Mouse (Mus musculus): ENCODE data around the gene Oat. TPM values are rescaled to one million over a fixed set of nuclear protein-coding genes. Genes with fewer than 3 reads are reported as not detected.
A peak's percentile ranks its signal among the peaks of the same experiment; 100 is the strongest.

The Oat gene
- total RNA-seq, 2 experiments from 2014 or later, result 91.2 to 95.6 TPM

GRCm38 (mm10) chr7:132604720-132605119, 28.5 kb upstream of the Oat start:
- Histone ChIP-seq H3K27ac (no peak overlapping the region), H3K4me3 (no peak overlapping the region)
- TF ChIP-seq CTCF (conservative IDR thresholded peaks at IDR 0.05), result no peak
- DNase-seq (ENCODE audit: low spot score in 2 of 2), result no peak

DNA sequence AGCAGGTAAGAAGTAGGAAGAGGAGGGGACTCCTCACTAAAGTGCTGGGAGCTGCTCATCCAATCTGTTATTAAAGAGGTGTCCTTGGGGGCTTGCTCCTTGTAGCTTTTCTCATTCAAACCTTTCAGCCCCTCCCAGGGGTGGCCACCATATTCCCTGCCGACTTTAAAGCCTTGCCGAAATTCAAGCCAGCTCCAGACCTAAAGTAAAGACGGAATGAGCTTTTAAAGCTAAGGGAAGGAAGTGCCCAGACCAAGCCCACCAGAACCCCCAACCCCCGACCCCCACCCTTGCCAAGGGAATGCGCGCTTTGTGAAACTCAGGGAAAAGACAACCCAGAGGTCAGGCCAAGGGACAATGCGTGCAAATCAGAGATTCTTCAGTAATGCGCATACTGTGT, 24.7 kb upstream of the Oat start:
- no peak for DNase-seq (ENCODE audit: low spot score in 2 of 2)
- Histone ChIP-seq H3K27ac (no peak overlapping the region), H3K4me3 (no peak overlapping the region)
- no peak for TF ChIP-seq CTCF (conservative IDR thresholded peaks at IDR 0.05)

DNA sequence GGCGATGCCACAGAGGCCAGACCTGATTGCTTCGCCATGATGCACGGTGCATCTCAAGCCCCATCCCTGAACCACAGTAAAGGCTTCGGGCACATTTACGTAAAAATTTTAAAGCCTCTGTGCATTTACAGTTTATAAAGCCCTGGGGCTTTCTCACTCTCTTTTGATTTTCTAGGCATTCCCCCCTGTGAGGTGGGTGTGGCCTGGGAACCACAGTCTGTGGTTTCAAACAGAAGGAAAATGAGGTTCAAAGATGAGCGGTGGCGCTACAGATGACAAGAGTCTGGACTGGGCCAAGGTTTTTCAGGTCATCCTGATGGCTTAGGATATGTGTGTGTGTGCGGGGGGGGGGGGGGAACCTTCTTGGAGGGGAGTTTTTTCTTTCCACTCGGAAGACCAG, 23.8 kb upstream of the Oat start:
- no peak for TF ChIP-seq CTCF (conservative IDR thresholded peaks at IDR 0.05)
- no peak overlapping the region for H3K27ac ChIP-seq
- H3K4me3 ChIP-seq, result peak overlapping the region; percentile 33; the same call in 1 of the 2 replicates
- no peak for DNase-seq (ENCODE audit: low spot score in 2 of 2)

DNA sequence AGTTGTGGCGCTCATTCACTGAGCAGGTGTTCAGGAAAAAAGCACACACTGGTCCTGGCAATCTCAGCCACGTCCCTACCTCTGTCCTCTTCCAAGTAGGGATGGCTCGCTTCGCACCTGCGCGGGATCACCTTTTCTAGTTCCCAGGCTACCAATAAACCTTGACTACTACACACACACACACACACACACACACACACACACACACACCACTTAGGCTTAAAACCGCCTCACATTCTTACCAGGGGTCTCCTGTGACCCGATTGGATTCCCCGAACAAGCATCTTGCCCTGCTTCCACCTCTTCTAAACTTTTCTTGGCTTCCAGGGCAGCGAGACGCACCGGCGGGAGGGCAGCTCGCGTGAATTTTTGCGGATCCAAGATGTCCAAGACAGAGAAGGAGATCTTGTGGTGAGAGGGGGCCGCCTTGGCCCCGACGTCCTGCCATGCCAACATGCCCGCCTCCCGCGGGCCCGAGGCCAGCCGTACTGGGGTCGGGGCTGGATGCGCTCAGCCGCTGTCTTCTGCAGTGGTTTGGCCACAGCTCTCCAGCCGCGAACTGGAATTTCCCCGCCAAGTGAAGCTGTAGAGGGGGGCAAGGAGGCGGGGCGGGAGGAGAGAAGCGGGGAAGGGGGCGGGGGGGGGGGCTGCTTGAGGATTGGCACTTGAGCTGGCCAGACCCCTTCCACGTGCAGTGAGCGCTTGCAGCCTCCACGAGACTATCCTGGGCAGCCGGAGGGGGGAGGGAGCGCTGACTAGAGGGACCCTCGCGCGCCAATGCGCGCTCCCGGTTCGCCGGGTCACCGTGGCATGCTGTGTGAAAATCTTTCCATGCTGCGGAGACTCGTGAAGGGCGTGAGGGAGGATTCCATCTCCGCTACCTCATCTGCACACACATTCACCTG, 23.1 kb upstream of the Oat start, which contains the start of gene Nkx1-2:
Gene Nkx1-2, minus strand, starts transcription at position 567 of the 905 bp plus-strand sequence.
- Histone ChIP-seq H3K27ac (no peak within 1 kb of the TSS), H3K4me3 (peak within 1 kb of the TSS; percentile 33; the same call in 1 of the 2 replicates)
- TF ChIP-seq CTCF (conservative IDR thresholded peaks at IDR 0.05), result no peak
- DNase-seq (ENCODE audit: low spot score in 2 of 2), result no peak

GRCm38 (mm10) chr7:132597251-132598041, 21.2 kb upstream of the Oat start:
- no peak for DNase-seq (ENCODE audit: low spot score in 2 of 2)
- no peak overlapping the region for H3K27ac ChIP-seq
- peak overlapping the region; percentile 47 for H3K4me3 ChIP-seq
- no peak for TF ChIP-seq CTCF (conservative IDR thresholded peaks at IDR 0.05)

GRCm38 (mm10) chr7:132596557-132597250, 20.5 kb upstream of the Oat start:
- TF ChIP-seq CTCF (conservative IDR thresholded peaks at IDR 0.05), result peak; percentile 43
- no peak for DNase-seq (ENCODE audit: low spot score in 2 of 2)
- Histone ChIP-seq H3K4me3 (peak overlapping the region; percentile 47), H3K27ac (no peak overlapping the region)

- no peak overlapping the region for H3K27ac ChIP-seq
- no peak for TF ChIP-seq CTCF (conservative IDR thresholded peaks at IDR 0.05)
- DNase-seq (ENCODE audit: low spot score in 2 of 2), result no peak
- no peak overlapping the region for H3K4me3 ChIP-seq
Measured at GRCm38 (mm10) chr7:132595787-132596186, 19.6 kb upstream of the Oat start.

DNA sequence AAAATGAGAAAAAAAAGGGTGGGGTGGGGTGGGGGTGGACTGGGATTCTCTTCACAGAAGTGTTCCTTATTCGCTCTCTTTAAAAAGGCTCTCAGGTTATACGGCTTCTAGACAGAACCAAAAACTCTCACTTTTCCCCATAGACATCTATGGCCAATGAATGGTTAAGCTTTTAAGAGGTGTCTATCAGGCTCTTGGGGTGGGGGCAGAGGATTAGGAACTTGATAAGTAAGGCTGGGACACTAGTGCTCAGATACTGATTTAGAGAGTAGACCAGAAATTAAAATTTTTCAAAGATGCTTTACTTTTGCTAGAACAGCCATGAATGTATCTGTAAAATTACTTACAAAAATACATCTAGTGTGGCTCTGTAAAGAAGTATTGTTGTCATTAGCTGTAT, 18.1 kb upstream of the Oat start:
- TF ChIP-seq CTCF (conservative IDR thresholded peaks at IDR 0.05), result no peak
- Histone ChIP-seq H3K4me3 (no peak overlapping the region), H3K27ac (no peak overlapping the region)
- no peak for DNase-seq (ENCODE audit: low spot score in 2 of 2)

- Histone ChIP-seq H3K4me3 (no peak overlapping the region), H3K27ac (no peak overlapping the region)
- DNase-seq (ENCODE audit: low spot score in 2 of 2), result no peak
- TF ChIP-seq CTCF (conservative IDR thresholded peaks at IDR 0.05), result no peak
Measured at GRCm38 (mm10) chr7:132593762-132594161, 17.6 kb upstream of the Oat start.

- no peak for TF ChIP-seq CTCF (conservative IDR thresholded peaks at IDR 0.05)
- no peak overlapping the region for H3K27ac ChIP-seq
- H3K4me3 ChIP-seq, result no peak overlapping the region
- no peak for DNase-seq (ENCODE audit: low spot score in 2 of 2)
Measured at GRCm38 (mm10) chr7:132589610-132590009, 13.4 kb upstream of the Oat start.

- TF ChIP-seq CTCF (conservative IDR thresholded peaks at IDR 0.05), result no peak
- H3K27ac ChIP-seq, result no peak overlapping the region
- no peak overlapping the region for H3K4me3 ChIP-seq
- no peak for DNase-seq (ENCODE audit: low spot score in 2 of 2)
Measured at GRCm38 (mm10) chr7:132587167-132587566, 11.0 kb upstream of the Oat start.

GRCm38 (mm10) chr7:132585695-132586491, 9.7 kb upstream of the Oat start:
- no peak overlapping the region for H3K4me3 ChIP-seq
- H3K27ac ChIP-seq, result no peak overlapping the region
- no peak for TF ChIP-seq CTCF (conservative IDR thresholded peaks at IDR 0.05)
- no peak for DNase-seq (ENCODE audit: low spot score in 2 of 2)
